Mouse (Mus musculus): ENCODE data around the gene Vps45.

Vps45 gene

DNA sequence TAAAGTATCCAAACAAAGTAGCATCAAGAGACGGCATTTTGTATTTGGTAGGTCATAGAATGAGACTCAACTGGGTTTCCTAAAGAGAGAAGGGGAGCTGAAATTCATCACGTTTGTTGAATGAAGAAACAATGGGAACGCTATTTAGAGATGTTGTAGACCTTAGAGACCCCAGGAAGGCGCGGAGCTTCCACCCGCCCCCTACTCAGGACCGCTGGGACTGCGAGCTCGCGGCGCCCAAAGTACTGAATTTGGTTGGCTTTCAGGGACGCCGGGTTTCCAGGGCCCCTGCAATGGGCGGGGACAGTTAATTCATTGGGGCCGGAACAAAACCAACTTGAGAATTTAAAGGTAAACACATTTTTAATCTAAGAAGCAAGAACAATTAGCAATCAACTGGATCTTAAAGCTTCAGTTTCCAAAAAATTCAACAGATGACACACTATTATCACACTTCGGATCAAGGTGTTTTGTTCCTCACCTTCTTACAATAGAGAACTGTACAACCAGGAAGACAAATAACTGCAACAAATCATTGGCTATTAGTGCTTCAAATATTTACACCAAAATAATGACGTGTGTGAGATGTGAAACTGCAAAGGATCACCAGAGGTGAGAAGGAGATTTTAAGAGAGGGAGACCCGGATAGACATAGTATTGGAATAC, at the start of gene Vps45:
Gene Vps45 (minus strand): TSS at position 236 of the 666 bp plus-strand sequence.
- peak; percentile 75 for DNase-seq (ENCODE audit: low spot score)

DNA sequence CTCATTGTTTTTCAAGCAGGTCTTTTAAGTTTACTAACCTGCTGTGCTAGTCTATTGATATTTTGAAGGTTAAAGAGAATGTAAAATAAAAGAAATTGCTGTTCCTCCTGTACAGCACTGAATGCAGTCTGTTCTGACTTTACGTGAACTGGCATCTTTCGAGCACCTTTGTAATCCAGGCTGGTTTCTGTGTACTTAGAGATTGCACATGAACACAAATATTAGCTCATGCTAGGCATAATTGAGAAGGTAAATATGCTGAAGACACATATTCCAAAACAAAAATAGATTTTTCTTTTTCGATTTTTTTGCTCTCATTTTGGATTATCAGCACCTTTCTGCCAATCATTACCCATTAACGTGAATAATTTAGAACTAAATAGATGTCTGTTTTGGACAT, 47.9 kb upstream of the Vps45 start:
- DNase-seq (ENCODE audit: low spot score) = no peak

DNA sequence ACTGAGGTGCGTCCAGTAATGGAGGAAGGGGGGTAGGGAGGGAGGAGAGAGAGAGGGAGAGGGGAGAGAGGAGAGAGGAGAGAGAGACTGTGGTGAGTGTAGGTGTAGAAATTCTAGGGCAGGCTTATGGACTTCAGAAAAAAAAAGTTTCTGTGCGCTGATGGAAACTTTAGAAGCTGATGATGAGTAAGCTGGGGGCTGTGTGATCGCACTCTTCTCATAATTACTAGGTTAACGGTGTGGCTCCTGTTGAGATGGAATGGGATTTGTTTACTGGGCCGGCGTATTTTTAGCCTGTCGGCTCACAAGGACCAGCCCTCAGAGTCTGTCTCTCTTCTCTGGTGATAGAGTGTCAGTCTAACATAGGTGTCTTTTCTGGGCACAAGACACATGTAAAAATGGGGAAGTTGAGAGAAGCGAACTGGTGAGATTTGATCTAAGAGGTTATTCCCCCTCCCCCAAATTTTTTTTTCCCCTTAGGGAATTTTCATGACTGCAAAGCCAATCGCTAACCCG, 47.0 kb upstream of the Vps45 start:
- peak; percentile 27 for DNase-seq (ENCODE audit: low spot score)

DNA sequence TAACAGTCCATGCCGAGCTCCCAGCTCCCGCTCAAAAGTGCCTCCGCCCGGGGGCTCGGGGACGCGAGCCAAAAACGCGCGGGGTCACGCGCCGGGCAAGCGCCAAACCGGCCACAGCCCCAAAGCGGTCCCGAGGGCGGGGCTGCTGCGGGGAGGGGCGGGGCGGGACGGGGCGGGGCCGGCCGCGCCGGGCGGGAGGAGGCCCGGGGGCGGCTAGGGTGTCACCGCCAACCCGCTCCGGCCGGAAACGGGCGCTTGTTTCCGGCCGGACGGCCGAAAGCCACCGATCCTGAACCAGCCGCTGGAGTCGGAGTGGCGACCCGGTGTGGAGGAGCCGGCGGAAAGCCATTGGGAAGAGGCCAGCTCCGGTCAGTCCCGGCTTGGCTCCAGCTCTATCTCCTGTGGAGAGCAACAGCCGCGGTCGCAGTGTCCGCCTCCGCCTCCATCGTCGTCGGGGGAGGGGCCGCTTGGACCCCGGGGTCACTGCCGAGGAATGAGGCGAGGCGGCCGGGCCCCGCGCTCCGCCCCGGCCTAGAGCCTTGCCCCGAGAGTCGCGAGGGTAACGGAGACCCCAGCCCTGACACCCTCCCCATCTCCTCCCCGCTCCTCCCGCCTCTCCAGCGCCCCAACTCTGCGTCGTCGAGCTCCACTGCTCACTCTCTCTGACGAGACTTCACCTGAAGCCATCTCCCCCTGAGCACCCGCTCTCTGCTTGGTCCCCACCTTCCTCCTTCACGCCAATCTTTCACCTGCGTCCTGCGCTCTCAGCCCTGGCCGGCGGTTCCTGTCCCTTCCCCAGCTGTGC, 46.2 kb upstream of the Vps45 start, which contains the start of gene Otud7b:
Gene Otud7b (plus strand): TSS at position 267 of the 805 bp plus-strand sequence.
- peak; percentile 90 for DNase-seq (ENCODE audit: low spot score)

DNA sequence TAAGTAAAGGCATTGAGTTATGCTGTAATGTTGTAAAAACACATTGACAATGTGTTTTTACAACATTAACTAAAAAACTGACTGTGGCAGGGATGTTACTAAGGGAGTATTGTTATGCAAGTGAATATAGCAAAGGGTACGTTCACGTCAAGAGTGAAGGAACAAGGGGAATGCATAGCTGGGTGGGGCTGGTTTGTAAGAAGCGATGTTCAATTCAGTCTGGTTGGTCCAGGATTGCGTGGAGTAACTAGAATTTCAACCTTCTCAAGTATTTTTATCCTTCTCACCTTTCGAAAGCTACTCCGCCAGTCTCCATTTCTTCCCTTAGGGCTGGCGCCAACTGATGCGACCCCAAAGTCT, 45.6 kb upstream of the Vps45 start:
- no peak for DNase-seq (ENCODE audit: low spot score)

DNA sequence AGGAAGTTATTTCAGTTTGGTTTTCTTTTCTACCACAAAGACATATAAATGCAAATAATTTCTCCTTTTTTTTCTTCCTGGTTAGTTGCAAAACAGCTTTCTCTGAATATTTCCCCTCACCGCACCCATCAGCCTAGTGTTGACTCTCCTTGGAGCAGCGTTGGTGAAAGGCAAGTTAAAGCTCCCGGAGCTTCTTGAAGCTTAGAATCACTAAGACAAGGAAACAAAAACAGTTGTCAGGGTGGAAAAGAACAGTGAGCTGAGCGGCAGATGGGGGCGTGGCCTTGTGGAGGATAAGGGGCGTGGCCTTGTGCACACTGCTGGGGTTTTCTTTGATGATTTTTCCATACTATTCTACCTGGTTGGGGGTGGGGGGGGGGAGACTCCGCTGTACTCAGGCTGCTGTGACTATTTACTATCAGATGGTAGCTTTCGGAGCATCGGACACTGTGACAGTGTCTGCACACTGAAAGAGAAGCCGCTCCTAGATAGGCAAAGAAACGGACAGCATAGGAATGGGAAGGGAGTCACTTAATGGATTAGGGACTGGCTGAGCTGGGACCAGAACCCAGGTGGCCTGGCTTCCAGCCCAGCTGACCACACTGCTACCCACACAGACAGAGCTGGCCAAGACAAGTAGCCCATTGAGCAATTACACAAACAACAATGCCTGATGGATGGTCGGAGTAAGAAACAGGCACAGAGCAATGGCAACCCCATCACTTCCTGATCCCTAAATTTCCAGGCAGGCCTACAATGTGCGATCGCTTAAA, 44.0 kb upstream of the Vps45 start:
- DNase-seq (ENCODE audit: low spot score) = peak; percentile 43

DNA sequence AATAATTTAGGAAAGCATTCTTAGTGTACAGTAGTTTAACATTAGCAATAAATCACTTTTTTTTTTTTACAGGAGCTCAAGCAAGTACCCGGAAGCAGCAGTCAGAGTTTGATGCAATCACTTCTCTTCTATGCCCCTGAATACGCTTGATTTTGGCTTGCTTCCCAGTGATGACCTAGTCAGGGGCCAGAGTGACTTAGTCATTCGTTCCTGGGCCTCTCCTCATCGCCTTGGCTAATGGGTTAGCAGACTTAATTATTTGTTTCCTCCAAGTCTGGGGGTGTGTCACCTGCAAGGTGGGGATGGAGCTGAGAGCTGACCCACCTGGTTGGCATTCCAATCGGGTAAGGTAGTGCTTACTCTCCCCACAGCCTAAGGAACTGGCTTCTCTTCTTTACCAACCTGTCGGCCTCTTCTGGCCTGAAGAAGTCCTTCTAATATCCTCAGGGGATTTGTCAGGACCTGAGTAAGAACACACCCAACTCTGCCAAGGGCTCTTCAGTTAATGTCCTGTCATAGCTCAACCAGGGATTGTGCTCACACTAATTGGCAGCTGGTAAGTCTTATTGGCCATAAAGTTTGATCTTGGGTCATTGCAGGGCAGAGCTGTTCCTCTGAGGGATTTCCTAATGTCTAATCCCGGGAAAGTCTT, 40.5 kb upstream of the Vps45 start:
- peak; percentile 93 for DNase-seq (ENCODE audit: low spot score)

DNA sequence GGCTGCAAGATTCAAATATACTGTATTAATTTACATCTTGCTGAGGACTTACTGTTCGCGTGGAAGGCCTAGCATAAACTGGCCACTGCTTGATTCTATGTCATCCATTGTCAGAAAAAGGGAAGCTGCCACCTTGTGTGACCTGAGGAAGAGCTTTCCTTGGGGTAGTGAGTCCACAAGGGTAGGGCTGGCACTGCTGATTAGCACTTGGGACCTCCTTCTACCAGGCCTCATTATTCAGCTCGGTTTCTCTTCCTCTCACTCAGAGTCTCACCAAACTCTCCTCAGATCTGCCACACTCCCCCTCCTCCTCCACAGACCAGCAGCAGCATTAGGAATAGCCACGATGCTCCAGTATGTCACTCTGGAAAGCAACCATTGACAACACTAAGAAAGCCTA, 39.9 kb upstream of the Vps45 start:
- DNase-seq (ENCODE audit: low spot score) = no peak

DNA sequence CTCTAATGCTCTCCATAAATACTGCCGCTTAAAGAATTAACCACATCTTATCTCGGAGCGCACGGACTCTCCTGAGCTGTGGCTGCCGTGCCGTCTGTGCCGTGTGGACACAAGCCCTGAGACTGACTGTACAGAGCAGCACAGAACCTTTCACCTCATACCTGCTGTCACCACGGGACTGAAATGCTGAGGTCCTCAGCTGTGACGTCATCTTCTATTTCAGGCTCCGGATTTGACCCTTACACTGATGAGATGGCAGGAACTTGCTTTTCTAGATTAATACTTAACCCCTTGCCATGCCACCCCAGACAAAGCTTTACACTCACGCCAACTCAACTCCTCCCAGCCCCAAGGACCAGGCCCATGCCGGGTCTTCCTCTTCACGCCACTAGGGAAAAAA, 35.9 kb upstream of the Vps45 start:
- DNase-seq (ENCODE audit: low spot score) = no peak

DNA sequence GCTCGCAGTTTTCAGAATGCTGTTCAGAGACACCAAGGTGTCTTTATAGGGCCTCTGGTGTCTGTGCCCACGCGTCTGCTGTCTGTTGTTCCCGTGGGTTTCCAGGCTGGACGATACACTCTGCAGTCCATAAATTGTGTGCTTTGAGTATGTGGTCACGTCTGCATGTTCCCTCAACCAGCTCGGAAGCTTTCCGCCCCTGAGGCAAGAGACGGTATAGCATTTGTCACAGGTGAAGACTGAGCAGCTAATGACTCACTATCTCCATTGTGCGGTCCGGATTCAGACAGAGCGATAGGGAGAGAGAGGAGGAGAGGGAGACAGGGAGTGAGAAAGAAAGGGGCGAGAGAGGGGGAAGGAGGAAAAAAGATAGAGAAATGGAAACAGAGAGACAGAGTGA, 35.2 kb upstream of the Vps45 start:
- DNase-seq (ENCODE audit: low spot score) = no peak

DNA sequence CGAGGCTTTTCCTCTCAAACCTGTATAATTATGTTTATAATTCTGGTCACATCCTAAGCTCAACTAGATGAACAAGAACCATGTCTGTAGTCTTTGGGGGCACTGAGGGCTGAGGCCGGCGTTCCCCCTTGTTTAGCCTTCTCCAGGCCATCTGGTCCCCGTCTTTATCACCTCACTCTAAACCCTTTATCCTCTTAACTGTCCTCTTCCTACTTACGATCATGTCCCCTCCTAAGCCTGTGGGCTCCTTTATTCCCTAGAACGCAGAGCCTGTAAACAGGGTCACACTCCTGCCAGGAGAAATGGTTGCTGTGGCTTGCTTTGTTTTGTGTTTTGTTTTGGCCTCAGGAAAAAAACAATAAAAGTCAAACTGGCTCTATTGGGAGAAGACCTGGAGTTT, 33.7 kb upstream of the Vps45 start:
- no peak for DNase-seq (ENCODE audit: low spot score)

DNA sequence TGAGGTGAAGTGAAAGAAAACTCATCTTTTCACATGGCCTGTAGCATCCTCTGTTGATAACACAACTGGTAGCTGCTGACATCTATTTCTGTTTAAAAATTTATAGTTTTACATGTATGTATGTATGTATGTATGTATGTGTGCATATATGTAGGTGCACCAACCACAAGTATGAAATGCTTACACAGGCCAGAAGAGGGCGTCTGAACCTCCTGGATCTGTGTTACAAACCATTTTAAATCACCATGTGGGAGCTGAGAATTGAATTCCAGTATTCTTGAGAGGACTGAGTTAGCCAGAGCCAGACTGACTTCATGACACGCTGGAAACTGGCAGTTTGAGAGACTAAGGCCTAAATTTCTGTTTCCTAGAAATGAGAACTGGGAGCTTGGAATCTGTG, 32.9 kb upstream of the Vps45 start:
- no peak for DNase-seq (ENCODE audit: low spot score)

DNA sequence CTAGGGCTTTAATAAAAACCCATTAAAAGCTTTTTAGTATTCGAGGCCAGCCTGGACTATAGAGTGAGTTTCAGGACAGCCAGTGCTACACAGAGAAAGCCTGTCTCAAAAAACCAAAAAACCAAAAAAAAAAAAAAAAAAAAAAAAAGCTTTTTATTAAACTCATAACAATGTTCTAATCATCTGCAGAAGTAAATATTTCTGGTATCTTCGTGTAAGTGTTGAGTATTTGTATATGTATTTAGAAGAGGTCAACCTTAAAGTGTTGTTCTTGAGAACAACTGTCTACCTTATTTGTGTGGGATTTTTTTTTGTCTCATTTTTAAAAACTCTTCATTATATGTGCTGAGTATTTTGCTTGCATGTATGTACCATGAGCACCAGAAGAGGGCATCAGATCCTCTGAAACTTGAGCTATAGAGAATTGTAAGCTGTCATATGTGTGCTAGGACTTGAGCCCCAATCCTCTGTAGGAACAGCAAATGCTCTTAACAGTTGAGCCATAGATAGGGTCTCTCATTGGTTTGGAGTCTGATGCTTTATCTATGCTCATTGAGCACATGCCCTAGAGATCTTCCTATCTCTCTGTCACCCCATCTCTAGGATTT, 31.7 kb upstream of the Vps45 start:
- DNase-seq (ENCODE audit: low spot score) = peak; percentile 19

DNA sequence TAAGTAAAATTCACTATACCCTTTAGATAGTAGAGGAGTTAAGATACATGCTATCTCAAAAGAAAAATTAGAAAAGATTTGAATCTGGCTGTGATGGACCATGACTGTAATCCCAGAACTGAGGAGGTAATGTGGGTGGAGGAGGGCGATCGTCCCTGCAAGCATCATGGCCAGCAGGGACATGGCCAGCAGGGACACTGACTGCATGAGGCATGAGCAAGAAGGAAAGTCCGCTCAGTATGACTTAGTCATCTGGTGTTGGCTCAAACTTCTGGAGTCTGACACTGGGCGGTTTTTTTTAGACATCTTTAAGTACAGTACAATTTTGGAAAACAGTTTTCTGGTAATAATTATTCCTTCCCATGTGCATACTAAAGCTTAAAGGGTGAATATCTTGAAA, 29.5 kb upstream of the Vps45 start:
- no peak for DNase-seq (ENCODE audit: low spot score)

DNA sequence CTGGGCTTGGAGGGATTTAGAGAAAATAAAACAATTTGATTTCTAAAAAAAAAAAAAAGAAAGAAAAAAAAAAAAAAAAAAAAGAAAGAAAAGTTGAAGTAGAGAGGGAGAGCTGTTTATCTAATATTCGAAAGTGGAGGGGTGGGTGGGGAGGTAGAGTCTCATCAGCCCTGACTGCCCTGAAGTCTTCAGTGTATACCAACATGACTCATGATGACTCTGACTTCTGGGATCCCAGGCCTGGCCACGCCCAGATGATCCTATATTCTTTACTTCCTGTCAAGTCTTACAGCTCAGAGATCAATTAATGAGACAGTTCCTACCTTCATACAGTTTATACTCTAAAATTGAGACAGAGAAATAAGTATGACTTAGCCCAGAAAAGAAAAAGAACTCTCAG, 29.0 kb upstream of the Vps45 start:
- DNase-seq (ENCODE audit: low spot score) = no peak

DNA sequence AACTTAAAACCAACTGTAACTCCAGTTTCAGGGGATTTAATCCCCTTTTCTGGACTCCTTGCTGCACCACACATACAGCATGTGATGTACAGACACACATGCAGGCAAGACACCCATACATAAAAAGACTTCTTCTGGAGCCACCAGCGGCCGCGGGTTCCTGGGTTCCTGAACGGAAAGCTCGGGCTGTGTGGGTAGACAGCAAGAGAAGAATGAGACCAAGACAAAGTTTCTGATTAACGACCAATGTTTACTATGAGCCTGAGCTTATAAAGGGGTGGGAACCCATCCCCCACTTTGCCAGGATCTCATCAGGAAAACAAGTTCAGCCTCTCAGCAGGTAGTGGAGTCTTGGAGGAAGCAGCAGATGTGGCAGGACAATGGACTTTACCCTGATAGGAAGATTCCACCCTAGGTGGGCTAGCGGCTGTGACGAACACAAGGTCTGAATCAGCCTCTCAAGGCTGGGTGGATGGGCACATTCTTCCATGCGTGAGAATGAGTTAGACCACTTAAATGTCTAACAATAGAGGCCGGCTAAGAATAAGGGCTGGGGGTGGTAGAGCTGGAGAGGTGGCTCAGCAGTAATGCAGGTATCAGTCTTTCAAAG, 26.0 kb upstream of the Vps45 start:
- DNase-seq (ENCODE audit: low spot score) = no peak

DNA sequence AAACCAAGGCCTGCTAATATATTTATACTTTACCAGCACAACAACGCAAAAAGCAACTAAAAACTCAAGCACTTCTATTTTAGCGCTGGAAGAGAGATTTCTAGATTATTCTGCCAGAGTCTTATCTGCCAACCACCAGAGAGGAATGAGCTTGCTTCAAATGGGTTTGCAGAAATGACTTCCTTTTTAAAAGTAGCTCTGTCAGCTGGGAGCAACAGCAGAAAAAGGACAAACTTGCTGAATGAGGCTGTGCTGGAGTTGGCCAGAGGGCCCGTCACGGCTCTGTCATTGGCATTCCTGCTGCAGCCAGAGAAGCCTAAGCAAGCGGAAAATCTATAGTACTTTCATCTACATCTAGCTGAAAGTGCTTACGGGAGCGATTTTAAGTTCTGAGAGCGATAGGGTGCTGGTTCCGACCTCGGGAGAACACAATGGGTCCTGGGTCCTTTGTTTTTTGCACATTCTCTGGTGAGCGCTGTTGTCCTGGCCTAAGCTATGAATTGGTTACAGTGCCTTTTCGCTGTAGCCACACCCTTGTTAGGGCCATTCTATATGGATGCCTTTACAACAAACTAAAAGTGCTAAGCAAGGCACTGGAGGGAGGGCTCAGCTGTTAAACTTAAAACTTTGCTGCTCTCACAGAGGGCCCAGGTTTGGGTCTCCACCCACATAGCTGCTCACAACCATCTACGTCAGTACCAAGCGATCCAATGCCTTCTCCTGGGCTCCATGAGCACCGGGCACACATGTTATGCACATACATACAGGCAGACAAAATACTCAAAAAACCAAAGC, 24.6 kb upstream of the Vps45 start:
- no peak for DNase-seq (ENCODE audit: low spot score)

DNA sequence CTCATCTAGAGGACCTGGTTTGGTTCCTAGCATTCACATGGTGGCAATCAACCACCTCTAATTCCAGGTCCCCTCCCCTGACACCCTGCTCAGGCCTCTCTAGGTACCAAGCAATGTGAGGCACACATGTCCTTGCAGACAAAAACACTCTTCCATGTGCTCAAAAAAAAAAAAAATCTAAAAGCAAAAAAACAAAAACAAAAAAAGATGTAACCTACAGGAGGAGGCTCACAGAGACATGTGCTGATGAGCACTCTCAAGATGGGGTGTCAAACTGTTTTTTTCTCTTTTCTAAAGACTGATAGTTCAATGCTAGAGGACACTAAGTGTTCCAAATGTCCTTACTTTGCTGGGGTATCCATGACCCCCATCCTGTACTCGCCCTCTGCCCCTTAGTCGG, 23.8 kb upstream of the Vps45 start:
- no peak for DNase-seq (ENCODE audit: low spot score)

DNA sequence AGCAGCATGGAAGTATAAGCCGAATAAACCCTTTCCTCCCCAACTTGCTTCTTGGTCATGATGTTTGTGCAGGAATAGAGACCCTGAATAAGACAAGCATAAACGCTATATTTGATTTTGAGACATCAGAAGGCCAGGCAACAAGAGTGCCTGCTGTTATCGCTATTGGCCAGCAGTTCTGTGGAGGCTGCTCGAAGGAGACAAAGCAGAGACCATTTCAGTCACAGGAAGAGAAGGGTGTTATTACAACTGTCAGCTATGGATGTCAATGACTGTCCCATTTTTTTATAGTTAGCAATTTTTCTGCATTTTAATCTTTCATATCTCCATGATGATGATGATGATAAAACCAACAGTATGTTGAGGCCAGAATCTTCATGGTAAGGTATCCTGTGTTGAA, 23.4 kb upstream of the Vps45 start:
- DNase-seq (ENCODE audit: low spot score) = no peak

DNA sequence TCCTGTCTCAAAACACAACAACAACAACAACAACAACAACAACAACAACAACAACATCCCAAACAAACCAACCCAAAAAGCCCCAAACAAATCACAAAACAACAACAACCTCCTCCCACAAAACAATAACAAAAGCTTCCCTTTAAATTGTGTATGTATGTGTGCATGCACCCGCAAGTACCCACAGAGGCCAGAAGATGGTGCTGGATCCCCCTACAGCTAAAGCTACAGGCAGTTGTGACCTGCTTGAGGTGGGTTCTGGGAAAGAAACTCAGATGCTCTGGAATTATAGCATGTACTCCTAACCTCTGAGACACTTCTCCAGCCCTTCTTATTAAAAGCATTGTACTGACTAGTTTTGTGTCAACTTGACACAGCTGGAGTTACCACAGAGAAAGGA, 22.7 kb upstream of the Vps45 start:
- peak; percentile 21 for DNase-seq (ENCODE audit: low spot score)

DNA sequence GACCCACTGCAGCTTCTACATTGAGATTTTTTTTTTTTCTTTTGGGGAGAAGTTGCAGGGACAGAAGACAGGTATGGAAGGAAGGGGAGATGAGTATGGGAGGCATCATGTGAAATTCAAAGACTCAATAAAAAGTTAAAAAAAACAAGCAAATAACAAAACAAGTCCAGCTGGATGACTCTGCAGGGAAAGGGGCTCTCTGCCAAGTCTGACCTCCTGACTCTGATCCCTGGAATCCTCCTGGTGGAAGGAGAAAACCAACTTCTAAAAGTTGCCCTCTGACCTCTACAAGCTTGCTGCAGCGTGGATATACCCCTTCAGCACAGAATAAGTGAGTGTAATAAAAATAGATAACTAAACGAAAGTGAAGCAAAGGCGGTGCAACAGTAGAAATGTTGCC, 20.4 kb upstream of the Vps45 start:
- no peak for DNase-seq (ENCODE audit: low spot score)
